Mouse (Mus musculus): ENCODE results near the gene Cdh23. TPM values are rescaled to one million over a fixed set of nuclear protein-coding genes. Genes with fewer than 3 reads are reported as not detected.

Gene Cdh23
- polyA plus RNA-seq, 1 experiment from 2014 or later: 4.7 TPM

- Histone ChIP-seq H3K9ac (ENCODE audit: low read depth, low read length) (no peak overlapping the region; the same call in 1 of the 2 replicates), H3K27ac (ENCODE audit: low read length) (no peak overlapping the region), H3K27me3 (ENCODE audit: control insufficient read depth, insufficient read depth, low read depth, low read length) (peaks cover 6% of the 10 kb centered on the region; the same call in 1 of the 2 replicates), H3K4me1 (ENCODE audit: control insufficient read depth, insufficient read depth, low read length) (0 out of 2 replicates have a peak, but pooled peaks cover 4% of the 10 kb centered on the region), H3K9me3 (replicated peaks; ENCODE audit: control insufficient read depth, low read length, poor library complexity, severe bottlenecking) (no peaks in the 10 kb centered on the region), H3K4me2 (ENCODE audit: low read length) (no peak overlapping the region), H3K4me3 (ENCODE audit: low read depth, low read length) (no peak overlapping the region), H3K36me3 (ENCODE audit: control insufficient read depth, insufficient read depth, low read length) (no peaks in the 10 kb centered on the region)
- 14% methylated on average over 6 of the region's 6 CpGs for WGBS
- no peak for ATAC-seq
These were observed 110.6 kb downstream of the Cdh23 start for GRCm38 (mm10) chr10:60585691-60586090.

GRCm38 (mm10) chr10:60582956-60583355, 113.3 kb downstream of the Cdh23 start:
- no peak for ATAC-seq

GRCm38 (mm10) chr10:60580666-60581065, 115.6 kb downstream of the Cdh23 start:
- ATAC-seq: no peak
- no peak overlapping the region for H3K4me3 ChIP-seq (ENCODE audit: low read depth, low read length)
- 63% methylated on average over 15 of the region's 15 CpGs for WGBS
- no peak overlapping the region for H3K27ac ChIP-seq (ENCODE audit: low read length)
- H3K36me3 ChIP-seq (ENCODE audit: control insufficient read depth, insufficient read depth, low read length): no peaks in the 10 kb centered on the region
- H3K9me3 ChIP-seq (replicated peaks; ENCODE audit: control insufficient read depth, low read length, poor library complexity, severe bottlenecking): no peaks in the 10 kb centered on the region
- H3K4me2 ChIP-seq (ENCODE audit: low read length): no peak overlapping the region
- H3K4me1 ChIP-seq (ENCODE audit: control insufficient read depth, insufficient read depth, low read length): 0 out of 2 replicates have a peak, but pooled peaks cover 7% of the 10 kb centered on the region
- H3K9ac ChIP-seq (ENCODE audit: low read depth, low read length): no peak overlapping the region
- no peaks in the 10 kb centered on the region; the same call in 1 of the 2 replicates for H3K27me3 ChIP-seq (ENCODE audit: control insufficient read depth, insufficient read depth, low read depth, low read length)

More at GRCm38 (mm10) chr10:60582956-60583355, 113.3 kb downstream of the Cdh23 start:
- H3K36me3 ChIP-seq (ENCODE audit: control insufficient read depth, insufficient read depth, low read length): no peaks in the 10 kb centered on the region
- peaks cover 4% of the 10 kb centered on the region; the same call in 1 of the 2 replicates for H3K27me3 ChIP-seq (ENCODE audit: control insufficient read depth, insufficient read depth, low read depth, low read length)
- no peaks in the 10 kb centered on the region for H3K9me3 ChIP-seq (replicated peaks; ENCODE audit: control insufficient read depth, low read length, poor library complexity, severe bottlenecking)
- H3K9ac ChIP-seq (ENCODE audit: low read depth, low read length): no peak overlapping the region
- H3K4me2 ChIP-seq (ENCODE audit: low read length): no peak overlapping the region
- H3K4me1 ChIP-seq (ENCODE audit: control insufficient read depth, insufficient read depth, low read length): 0 out of 2 replicates have a peak, but pooled peaks cover 4% of the 10 kb centered on the region
- H3K4me3 ChIP-seq (ENCODE audit: low read depth, low read length): no peak overlapping the region
- 64% methylated on average over 15 of the region's 15 CpGs for WGBS
- no peak overlapping the region for H3K27ac ChIP-seq (ENCODE audit: low read length)

- 59% methylated on average over 12 of the region's 12 CpGs for WGBS
- Histone ChIP-seq H3K36me3 (ENCODE audit: control insufficient read depth, insufficient read depth, low read length) (no peaks in the 10 kb centered on the region), H3K4me1 (ENCODE audit: control insufficient read depth, insufficient read depth, low read length) (0 out of 2 replicates have a peak, but pooled peaks cover 3% of the 10 kb centered on the region), H3K9me3 (replicated peaks; ENCODE audit: control insufficient read depth, low read length, poor library complexity, severe bottlenecking) (no peaks in the 10 kb centered on the region), H3K27ac (ENCODE audit: low read length) (no peak overlapping the region), H3K4me2 (ENCODE audit: low read length) (no peak overlapping the region), H3K9ac (ENCODE audit: low read depth, low read length) (no peak overlapping the region), H3K27me3 (ENCODE audit: control insufficient read depth, insufficient read depth, low read depth, low read length) (no peaks in the 10 kb centered on the region; the same call in 1 of the 2 replicates), H3K4me3 (ENCODE audit: low read depth, low read length) (no peak overlapping the region)
- no peak for ATAC-seq
These were observed 117.4 kb downstream of the Cdh23 start for GRCm38 (mm10) chr10:60578738-60579538.

- WGBS: 89% methylated on average over 12 of the region's 12 CpGs
- H3K36me3 ChIP-seq (ENCODE audit: control insufficient read depth, insufficient read depth, low read length): no peaks in the 10 kb centered on the region
- no peaks in the 10 kb centered on the region for H3K9me3 ChIP-seq (replicated peaks; ENCODE audit: control insufficient read depth, low read length, poor library complexity, severe bottlenecking)
- no peak overlapping the region for H3K27ac ChIP-seq (ENCODE audit: low read length)
- H3K9ac ChIP-seq (ENCODE audit: low read depth, low read length): no peak overlapping the region
- H3K4me3 ChIP-seq (ENCODE audit: low read depth, low read length): no peak overlapping the region
- 0 out of 2 replicates have a peak, but pooled peaks cover 3% of the 10 kb centered on the region for H3K4me1 ChIP-seq (ENCODE audit: control insufficient read depth, insufficient read depth, low read length)
- no peak overlapping the region for H3K4me2 ChIP-seq (ENCODE audit: low read length)
- H3K27me3 ChIP-seq (ENCODE audit: control insufficient read depth, insufficient read depth, low read depth, low read length): no peaks in the 10 kb centered on the region; the same call in 1 of the 2 replicates
- no peak for ATAC-seq
These were observed 118.2 kb downstream of the Cdh23 start for GRCm38 (mm10) chr10:60577920-60578737.

GRCm38 (mm10) chr10:60577125-60577919, 119.0 kb downstream of the Cdh23 start:
- no peaks in the 10 kb centered on the region for H3K9me3 ChIP-seq (replicated peaks; ENCODE audit: control insufficient read depth, low read length, poor library complexity, severe bottlenecking)
- 0 out of 2 replicates have a peak, but pooled peaks cover 3% of the 10 kb centered on the region for H3K4me1 ChIP-seq (ENCODE audit: control insufficient read depth, insufficient read depth, low read length)
- H3K36me3 ChIP-seq (ENCODE audit: control insufficient read depth, insufficient read depth, low read length): no peaks in the 10 kb centered on the region
- WGBS: 37% methylated on average over 13 of the region's 13 CpGs
- no peak overlapping the region for H3K4me2 ChIP-seq (ENCODE audit: low read length)
- no peak overlapping the region for H3K9ac ChIP-seq (ENCODE audit: low read depth, low read length)
- no peak overlapping the region for H3K27ac ChIP-seq (ENCODE audit: low read length)
- H3K27me3 ChIP-seq (ENCODE audit: control insufficient read depth, insufficient read depth, low read depth, low read length): no peaks in the 10 kb centered on the region
- peak; percentile 78 for ATAC-seq
- no peak overlapping the region for H3K4me3 ChIP-seq (ENCODE audit: low read depth, low read length)

GRCm38 (mm10) chr10:60574851-60575250, 121.4 kb downstream of the Cdh23 start:
- Histone ChIP-seq H3K9me3 (replicated peaks; ENCODE audit: control insufficient read depth, low read length, poor library complexity, severe bottlenecking) (no peaks in the 10 kb centered on the region), H3K9ac (ENCODE audit: low read depth, low read length) (no peak overlapping the region), H3K27ac (ENCODE audit: low read length) (no peak overlapping the region), H3K4me3 (ENCODE audit: low read depth, low read length) (no peak overlapping the region), H3K36me3 (ENCODE audit: control insufficient read depth, insufficient read depth, low read length) (no peaks in the 10 kb centered on the region), H3K27me3 (ENCODE audit: control insufficient read depth, insufficient read depth, low read depth, low read length) (no peaks in the 10 kb centered on the region), H3K4me2 (ENCODE audit: low read length) (no peak overlapping the region), H3K4me1 (ENCODE audit: control insufficient read depth, insufficient read depth, low read length) (0 out of 2 replicates have a peak, but pooled peaks cover 3% of the 10 kb centered on the region)
- 83% methylated on average over 3 of the region's 3 CpGs for WGBS
- ATAC-seq: no peak

- no peak for ATAC-seq
- 77% methylated on average over 4 of the region's 4 CpGs for WGBS
- no peaks in the 10 kb centered on the region for H3K9me3 ChIP-seq (replicated peaks; ENCODE audit: control insufficient read depth, low read length, poor library complexity, severe bottlenecking)
These were observed 124.8 kb downstream of the Cdh23 start for GRCm38 (mm10) chr10:60571491-60571890.

More at GRCm38 (mm10) chr10:60571491-60571890, 124.8 kb downstream of the Cdh23 start:
- no peak overlapping the region for H3K4me3 ChIP-seq (ENCODE audit: low read depth, low read length)
- H3K27ac ChIP-seq (ENCODE audit: low read length): no peak overlapping the region
- H3K4me2 ChIP-seq (ENCODE audit: low read length): no peak overlapping the region
- H3K36me3 ChIP-seq (ENCODE audit: control insufficient read depth, insufficient read depth, low read length): no peaks in the 10 kb centered on the region
- H3K27me3 ChIP-seq (ENCODE audit: control insufficient read depth, insufficient read depth, low read depth, low read length): no peaks in the 10 kb centered on the region; the same call in 1 of the 2 replicates
- peaks cover 1% of the 10 kb centered on the region for H3K4me1 ChIP-seq (ENCODE audit: control insufficient read depth, insufficient read depth, low read length)
- no peak overlapping the region for H3K9ac ChIP-seq (ENCODE audit: low read depth, low read length)
